Mouse (Mus musculus) megakaryocyte, embryonic 14.5 days (primary cell): ENCODE data around the gene Tspan8.

Source experiments
- FLI1 ChIP-seq: IDR thresholded peaks from 2 replicates; pipeline ENCODE4 v1.6.1; 2012; ENCODE audit warnings: low read length, inconsistent platforms, mixed read lengths
- GATA1 ChIP-seq: IDR thresholded peaks from 3 replicates; pipeline ENCODE4 v1.6.1; 2012; ENCODE audit warnings: mixed read lengths, low read length, inconsistent platforms, borderline replicate concordance

GRCm38 (mm10) chr10:115891924-115892323 is 75.3 kb downstream of the Tspan8 start:
- no peak for TF ChIP-seq GATA1
- no peak for TF ChIP-seq FLI1
